Mouse (Mus musculus) heart, adult 2 months (tissue): ENCODE data around the gene Src. TPM values are rescaled to one million over a fixed set of nuclear protein-coding genes. Genes with fewer than 3 reads are reported as not detected.

Experiments used
- DNase-seq, 2 experiments: peaks; one replicate each; pipeline ENCODE4 v3.0.0; 2021
- H3K27ac ChIP-seq: fragments of 200-600 bp; 2 replicates; pipeline ENCODE4 v1.8.1; 2022
- H3K27me3 ChIP-seq: fragments of 200-500 bp; 2 replicates; pipeline ENCODE4 v1.6.1; 2012; ENCODE audit warnings: mild to moderate bottlenecking, low read length, inconsistent platforms, mixed read lengths; ENCODE audit not compliant: control insufficient read depth, insufficient read depth
- H3K36me3 ChIP-seq: fragments of 200-500 bp; 2 replicates; pipeline ENCODE4 v1.6.1; 2012; ENCODE audit warnings: low read length, inconsistent platforms; ENCODE audit not compliant: control insufficient read depth, insufficient read depth
- H3K4me1 ChIP-seq: fragments of 200-500 bp; 2 replicates; pipeline ENCODE4 v1.6.1; 2011; ENCODE audit warnings: low read length; ENCODE audit not compliant: control insufficient read depth, insufficient read depth
- H3K4me3 ChIP-seq: fragments of 200-600 bp; 2 replicates; pipeline ENCODE4 v1.8.1; 2022
- H3K79me2 ChIP-seq: fragments of 200-500 bp; replicated peaks from 2 replicates; pipeline ENCODE4 v1.6.1; 2012; ENCODE audit warnings: mild to moderate bottlenecking, inconsistent platforms, low read length, moderate library complexity, mixed read lengths; ENCODE audit not compliant: control insufficient read depth, insufficient read depth
- H3K9ac ChIP-seq: fragments of 200-500 bp; 2 replicates; pipeline ENCODE4 v1.6.1; 2012; ENCODE audit warnings: low read depth, mild to moderate bottlenecking, control low read depth, inconsistent platforms, low read length, mixed read lengths
- CTCF ChIP-seq: fragments of 200-600 bp; IDR thresholded peaks from 2 replicates; pipeline ENCODE4 v1.8.1; 2022; ENCODE audit warnings: antibody characterized with exemption, mild to moderate bottlenecking, moderate library complexity
- EP300 ChIP-seq: fragments of 200-500 bp; IDR thresholded peaks from 2 replicates; pipeline ENCODE4 v1.6.1; 2011; ENCODE audit warnings: low read depth, low read length, control low read depth; ENCODE audit not compliant: insufficient read depth
- POLR2A ChIP-seq: fragments of 200-500 bp; IDR thresholded peaks from 2 replicates; pipeline ENCODE4 v1.6.1; 2011; ENCODE audit warnings: mild to moderate bottlenecking, low read depth, low read length, control low read depth; ENCODE audit not compliant: insufficient read depth
- WGBS: fragments of 180-500 bp; shearing (Covaris S2); methylation state at CpG from one replicate; pipeline ENCODE4 v1.1.7; 2018; 5-methylcytosine and 5-hydroxymethylcytosine counted together
- intact Hi-C: fragments of 180-260 bp; cut with DNase I; formaldehyde crosslinking; loops from one replicate; pipeline ENCODE4 v1.15.1; 2025
- polyA plus RNA-seq: library from polyadenylated mRNA; depleted of rRNA; stranded (reverse); fragments of >200 nt; gene quantifications from 2 replicates; pipeline ENCODE4 v1.2.3, GENCODE M21; 2012
- total RNA-seq, 2 experiments: library from RNA; stranded (reverse); gene quantifications; 2 replicates each; pipeline ENCODE4 v1.2.3; 2021

Src gene
- total and polyA plus RNA-seq, 3 experiments: 4.0 to 5.8 (median 4.1) TPM

DNA sequence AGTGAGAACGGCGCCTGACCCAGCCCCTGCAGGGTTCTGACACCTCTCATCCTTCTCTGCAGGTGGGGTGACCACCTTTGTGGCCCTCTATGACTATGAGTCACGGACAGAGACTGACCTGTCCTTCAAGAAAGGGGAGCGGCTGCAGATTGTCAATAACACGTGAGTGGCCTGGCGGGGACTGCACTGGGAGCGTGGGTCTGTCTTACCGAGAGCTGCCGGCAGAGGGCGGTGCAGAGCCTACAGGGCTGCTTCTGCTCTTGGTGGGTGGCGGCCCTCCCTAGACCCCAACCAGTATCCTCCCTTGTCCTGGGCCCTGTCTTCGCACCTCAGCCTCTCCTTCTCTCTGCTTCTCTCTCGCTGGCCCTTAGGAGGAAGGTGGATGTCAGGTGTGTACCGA, 40.2 kb downstream of the Src start:
- no peak overlapping the region for H3K27ac ChIP-seq
- H3K4me1 ChIP-seq: peaks cover 1% of the 10 kb centered on the region; the same call in 1 of the 2 replicates
- H3K4me3 ChIP-seq: no peak overlapping the region
- H3K27me3 ChIP-seq: no peaks in the 10 kb centered on the region
- DNase-seq: peak; percentile 69 to 86
- no peaks in the 10 kb centered on the region for H3K79me2 ChIP-seq
- H3K9ac ChIP-seq: no peak overlapping the region
- intact Hi-C loops: loop anchor here (1.0 to 5.0 kb wide), 2 partner anchors 113 to 166 kb away; partner anchors contain the start of gene Blcap
- TF ChIP-seq CTCF (peak; percentile 97; the same call in 1 of the 2 replicates), POLR2A (no peak), EP300 (no peak)
- WGBS: 27% methylated on average over 14 of the region's 14 CpGs
- H3K36me3 ChIP-seq: no peaks in the 10 kb centered on the region

DNA sequence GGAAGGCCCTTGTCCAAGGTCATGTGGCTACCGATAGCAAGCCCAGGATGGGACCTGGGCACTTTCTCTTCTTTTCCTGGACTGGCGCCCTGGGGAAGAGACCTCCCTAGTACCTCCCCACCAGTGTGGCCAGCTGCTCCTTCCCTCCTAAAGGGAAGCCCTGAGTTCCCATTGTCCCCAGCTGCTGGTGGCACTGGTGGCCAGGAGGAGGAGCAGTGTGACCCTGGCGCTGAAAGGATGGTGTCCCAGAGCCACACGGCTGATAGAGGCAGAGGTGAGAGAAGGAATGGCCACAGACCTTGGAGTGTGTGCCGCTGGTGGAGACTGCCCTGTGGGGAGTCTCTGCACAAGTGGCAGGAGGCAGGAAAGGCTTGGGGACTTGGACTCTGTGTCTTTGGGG, 41.5 kb downstream of the Src start:
- 32% methylated on average over 5 of the region's 5 CpGs for WGBS
- Histone ChIP-seq H3K4me3 (no peak overlapping the region), H3K27ac (no peak overlapping the region), H3K4me1 (peaks cover 1% of the 10 kb centered on the region; the same call in 1 of the 2 replicates), H3K79me2 (no peaks in the 10 kb centered on the region), H3K36me3 (no peaks in the 10 kb centered on the region), H3K9ac (no peak overlapping the region), H3K27me3 (no peaks in the 10 kb centered on the region)
- DNase-seq: no peak
- TF ChIP-seq EP300: no peak
- TF ChIP-seq CTCF: peak; percentile 23; the same call in 1 of the 2 replicates
- no peak for TF ChIP-seq POLR2A
- intact Hi-C loops: loop anchor here (5.0 kb wide), 1 partner anchor 167 kb away; no protein-coding TSS in a partner anchor

- H3K27ac ChIP-seq: no peak overlapping the region
- no peaks in the 10 kb centered on the region for H3K79me2 ChIP-seq
- no peaks in the 10 kb centered on the region for H3K4me1 ChIP-seq
- no peak overlapping the region for H3K9ac ChIP-seq
- H3K36me3 ChIP-seq: no peaks in the 10 kb centered on the region
- TF ChIP-seq POLR2A (no peak), CTCF (no peak), EP300 (no peak)
- intact Hi-C loops: no loop called here
- DNase-seq: no peak
- 71% methylated on average over 20 of the region's 20 CpGs for WGBS
- H3K27me3 ChIP-seq: no peaks in the 10 kb centered on the region
- H3K4me3 ChIP-seq: no peak overlapping the region
Measured at GRCm38 (mm10) chr2:157462776-157463710, 44.8 kb downstream of the Src start.

GRCm38 (mm10) chr2:157463887-157464745, 45.9 kb downstream of the Src start:
- Histone ChIP-seq H3K36me3 (no peaks in the 10 kb centered on the region), H3K79me2 (no peaks in the 10 kb centered on the region), H3K4me3 (no peak overlapping the region), H3K9ac (no peak overlapping the region), H3K27ac (no peak overlapping the region), H3K27me3 (no peaks in the 10 kb centered on the region), H3K4me1 (no peaks in the 10 kb centered on the region)
- DNase-seq: no peak
- WGBS: 66% methylated on average over 16 of the region's 16 CpGs
- intact Hi-C loops: no loop called here
- TF ChIP-seq CTCF (no peak), POLR2A (no peak), EP300 (no peak)

DNA sequence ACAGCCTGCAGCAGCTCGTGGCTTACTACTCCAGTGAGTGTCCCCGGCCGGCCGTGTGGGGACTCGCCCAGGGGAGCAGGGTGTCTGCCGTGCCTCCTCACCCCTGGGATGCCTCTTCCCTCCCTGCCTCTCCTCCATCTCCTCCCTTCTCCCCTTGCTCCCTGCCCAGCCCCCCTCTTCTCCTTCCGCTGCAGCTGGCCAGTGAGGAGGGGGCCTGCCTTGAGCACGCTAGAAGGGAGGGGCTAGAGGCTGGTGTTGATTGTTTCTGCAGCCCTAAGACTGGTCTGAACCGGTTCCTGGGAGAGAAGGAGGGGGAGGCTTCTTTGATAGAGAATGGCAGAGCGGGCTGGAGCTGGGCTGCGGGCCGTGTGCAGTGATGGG, 46.5 kb downstream of the Src start:
- no peaks in the 10 kb centered on the region for H3K79me2 ChIP-seq
- no peak overlapping the region for H3K27ac ChIP-seq
- TF ChIP-seq CTCF: no peak
- TF ChIP-seq EP300: no peak
- TF ChIP-seq POLR2A: no peak
- intact Hi-C loops: no loop called here
- 65% methylated on average over 12 of the region's 12 CpGs for WGBS
- no peaks in the 10 kb centered on the region for H3K4me1 ChIP-seq
- H3K36me3 ChIP-seq: no peaks in the 10 kb centered on the region
- no peaks in the 10 kb centered on the region for H3K27me3 ChIP-seq
- H3K9ac ChIP-seq: no peak overlapping the region
- no peak for DNase-seq
- no peak overlapping the region for H3K4me3 ChIP-seq

DNA sequence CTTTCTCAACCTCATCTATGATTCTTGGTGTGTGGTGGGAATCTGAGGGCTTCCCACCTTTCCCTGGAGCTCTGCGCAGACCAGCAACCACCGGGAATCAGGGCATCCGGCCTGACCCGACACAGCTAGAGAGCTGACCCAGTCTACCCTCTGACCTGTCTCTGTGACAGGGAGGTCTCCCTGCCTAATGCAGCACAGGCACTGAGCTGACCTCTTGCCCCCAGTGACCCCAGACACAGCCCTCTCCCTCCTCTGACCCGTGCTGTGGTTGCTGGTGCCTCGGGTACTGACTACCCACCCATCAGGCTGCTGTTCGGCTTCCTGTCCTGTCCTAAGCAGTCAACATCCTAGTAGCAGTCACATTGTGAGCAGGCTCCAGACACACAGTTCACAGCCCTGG, 48.6 kb downstream of the Src start:
- 76% methylated on average over 7 of the region's 7 CpGs for WGBS
- TF ChIP-seq EP300 (no peak), POLR2A (no peak), CTCF (no peak)
- Histone ChIP-seq H3K79me2 (no peaks in the 10 kb centered on the region), H3K27ac (no peak overlapping the region), H3K4me3 (no peak overlapping the region), H3K27me3 (no peaks in the 10 kb centered on the region), H3K36me3 (no peaks in the 10 kb centered on the region), H3K9ac (no peak overlapping the region), H3K4me1 (no peaks in the 10 kb centered on the region)
- intact Hi-C loops: no loop called here
- DNase-seq: no peak
